Mouse (Mus musculus) induced T-regulatory cell, adult 2 months (primary cell): ENCODE measurements around the gene Aldh3b1.

Experiments used
- DNase-seq: peaks from one replicate; pipeline ENCODE4 v3.0.0-alpha.2; 2012; ENCODE audit warnings: low read depth

Aldh3b1 gene

DNA sequence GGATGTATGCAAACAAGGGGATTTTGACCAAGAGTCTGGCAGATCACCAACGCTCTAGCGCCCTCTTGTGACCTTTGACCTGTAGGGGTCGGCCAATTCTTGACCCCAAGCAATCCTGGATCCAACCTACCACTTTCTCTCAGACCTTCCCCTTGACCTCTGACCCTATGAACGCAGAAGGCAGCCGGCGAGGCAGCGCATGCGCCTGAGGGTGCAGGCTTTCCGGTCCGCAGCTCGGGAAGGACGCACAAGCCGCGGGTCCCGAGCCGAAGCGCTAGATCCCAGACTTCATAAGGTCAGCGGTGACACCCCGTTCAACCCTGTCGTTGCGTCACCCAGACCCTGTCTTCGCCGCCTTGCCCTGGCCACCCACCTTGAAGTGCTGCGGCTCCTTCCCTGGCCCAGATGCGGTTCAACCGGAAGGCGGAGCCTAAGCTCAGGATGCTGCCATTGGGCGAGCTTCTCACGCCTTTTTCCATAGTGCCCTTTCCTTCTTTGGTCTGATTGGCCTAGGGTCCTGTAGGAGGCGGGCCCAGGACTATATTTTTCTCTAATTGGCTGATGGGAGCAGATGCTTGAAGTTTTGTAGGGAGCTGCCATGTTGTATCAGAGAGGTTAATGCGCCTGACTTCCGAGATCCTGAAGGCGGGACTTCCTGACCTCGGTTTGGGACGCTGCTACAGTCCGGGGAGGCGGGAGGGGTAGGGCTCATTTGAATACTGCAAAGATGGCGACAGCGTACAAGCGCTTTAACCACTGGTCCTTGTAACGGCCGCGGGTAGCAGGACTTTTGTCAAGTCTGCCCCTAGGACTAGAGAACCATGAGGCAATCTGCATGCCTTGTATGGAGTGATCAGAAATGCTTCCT, 17.0 kb downstream of the Aldh3b1 start, which contains the start of gene Ndufs8:
Ndufs8 (minus strand) TSS at position 438 of the 868 bp plus-strand sequence.
- DNase-seq = peak; percentile 98

DNA sequence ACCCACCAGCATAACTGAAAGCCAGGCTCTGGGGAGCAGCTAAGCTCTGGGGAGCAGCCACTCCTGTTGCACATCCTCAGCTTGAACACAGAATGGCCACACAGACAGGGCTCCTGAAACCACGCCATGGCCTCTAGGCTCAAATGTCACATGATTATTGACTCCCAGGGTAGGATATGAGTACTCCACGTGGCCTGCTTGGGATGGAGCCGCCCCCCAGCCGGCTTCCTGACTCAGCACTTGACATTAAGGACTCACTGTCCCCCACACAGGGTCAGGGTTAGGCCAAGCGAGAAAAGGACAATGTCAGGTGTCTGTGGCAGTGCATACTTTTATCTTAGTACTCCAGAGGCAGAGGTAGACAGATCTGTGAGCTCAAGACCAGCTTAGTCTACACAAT, 19.4 kb downstream of the Aldh3b1 start:
- DNase-seq = no peak

DNA sequence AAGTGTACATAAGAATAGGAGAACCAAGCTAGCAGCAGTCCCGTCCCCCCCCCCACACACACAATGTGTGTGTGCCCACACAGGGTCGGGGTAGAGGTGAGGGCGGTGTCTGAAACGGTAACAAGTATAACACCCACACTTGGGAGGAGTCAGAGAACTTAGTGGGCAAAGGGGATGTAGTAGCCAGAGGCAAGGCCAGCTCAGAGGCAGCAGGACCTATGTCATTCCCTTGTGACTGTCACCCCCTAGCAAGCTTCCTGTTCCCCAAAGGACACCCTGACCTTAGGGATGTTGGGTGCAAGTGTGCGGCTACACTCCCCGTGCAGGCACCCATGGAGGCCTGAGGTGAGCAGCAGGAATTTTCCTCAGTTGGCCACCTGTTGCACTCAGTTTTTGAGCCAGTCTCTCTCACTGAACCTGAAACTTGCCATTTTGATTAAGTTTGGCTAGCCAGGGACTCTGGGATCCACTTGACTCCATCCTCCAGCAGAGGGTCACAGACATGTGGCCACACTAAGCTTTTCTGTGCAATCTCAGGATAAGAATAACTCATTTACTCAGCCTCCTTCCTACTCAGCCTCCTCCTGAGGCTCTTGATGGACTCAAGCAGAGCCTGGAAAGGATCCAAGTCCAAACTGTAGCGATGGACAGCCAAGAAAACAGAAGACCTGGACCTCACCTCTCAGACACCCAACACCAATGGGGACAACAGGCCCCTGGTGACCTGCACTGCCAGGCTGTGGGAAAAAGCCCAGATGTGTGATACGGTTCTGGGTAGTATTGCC, 21.5 kb downstream of the Aldh3b1 start:
- peak; percentile 12 for DNase-seq

DNA sequence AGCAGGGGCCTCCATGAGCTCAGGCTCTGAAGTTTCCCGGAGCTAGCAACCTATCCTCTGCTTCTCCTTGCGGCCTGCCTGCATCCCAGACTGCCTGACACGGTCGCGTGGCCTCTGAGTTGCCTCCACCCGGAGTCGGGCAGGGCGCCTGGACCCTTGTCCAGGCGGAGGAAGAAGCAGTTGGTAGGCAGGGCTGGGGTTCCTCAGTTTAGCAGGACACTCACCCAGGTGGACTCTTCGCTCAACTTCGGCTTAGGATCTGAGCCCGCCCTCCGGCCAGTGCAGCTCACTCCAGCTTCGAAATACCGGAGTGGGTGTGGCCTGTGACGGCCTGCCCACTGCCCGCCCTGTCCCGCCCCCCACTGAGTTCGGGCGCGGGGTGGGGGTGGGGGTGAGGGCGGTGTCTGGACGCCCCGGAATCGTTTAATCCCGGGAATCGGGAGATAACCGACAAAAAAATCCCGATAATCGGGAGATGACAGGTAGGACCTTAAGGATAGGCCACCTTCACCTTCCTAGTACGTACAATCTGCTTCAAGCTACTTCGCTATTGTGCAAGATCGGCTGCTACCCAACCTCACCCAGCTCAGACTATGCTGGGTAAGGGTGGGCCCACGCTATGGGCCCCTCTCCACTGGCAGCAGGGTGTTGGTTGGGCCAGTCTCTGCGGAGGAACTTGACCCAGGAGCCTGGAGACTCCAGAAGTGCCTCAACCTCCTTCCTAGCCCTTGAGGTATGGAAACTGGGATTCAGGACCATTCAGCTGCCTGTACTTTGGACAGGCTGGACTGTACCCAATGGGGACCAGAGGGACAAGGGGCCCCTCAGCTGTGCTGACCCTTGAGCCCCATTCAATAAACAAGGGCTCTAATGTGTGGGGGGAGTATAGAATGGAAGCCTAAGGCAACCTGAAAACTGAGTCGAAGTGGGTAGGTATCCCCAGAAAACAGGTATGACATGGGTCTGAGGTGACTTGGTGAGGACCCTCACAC, 22.5 kb downstream of the Aldh3b1 start, which contains the start of gene Tcirg1:
Tcirg1 (minus strand) TSS at position 339 of the 992 bp plus-strand sequence.
- peak; percentile 85 for DNase-seq

DNA sequence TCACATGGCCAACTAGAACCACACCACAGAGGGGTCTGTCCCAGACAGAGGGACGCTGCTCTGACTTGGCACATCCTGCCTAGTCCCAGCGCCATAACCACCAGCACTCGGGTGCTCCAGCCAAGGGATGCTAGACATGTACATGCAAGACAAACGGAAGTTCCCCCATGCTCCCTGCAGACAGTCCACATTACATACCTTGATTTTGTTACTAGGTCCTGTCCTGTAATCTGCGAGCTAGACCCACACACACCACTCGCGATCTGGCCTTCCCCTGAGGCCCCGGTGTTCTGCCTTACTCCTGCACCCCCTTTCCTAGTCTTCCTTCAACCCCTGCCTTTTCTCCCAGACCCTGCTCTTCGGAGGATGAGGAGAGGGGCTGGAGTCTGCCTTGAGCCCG, 23.3 kb downstream of the Aldh3b1 start:
- DNase-seq = peak; percentile 58

DNA sequence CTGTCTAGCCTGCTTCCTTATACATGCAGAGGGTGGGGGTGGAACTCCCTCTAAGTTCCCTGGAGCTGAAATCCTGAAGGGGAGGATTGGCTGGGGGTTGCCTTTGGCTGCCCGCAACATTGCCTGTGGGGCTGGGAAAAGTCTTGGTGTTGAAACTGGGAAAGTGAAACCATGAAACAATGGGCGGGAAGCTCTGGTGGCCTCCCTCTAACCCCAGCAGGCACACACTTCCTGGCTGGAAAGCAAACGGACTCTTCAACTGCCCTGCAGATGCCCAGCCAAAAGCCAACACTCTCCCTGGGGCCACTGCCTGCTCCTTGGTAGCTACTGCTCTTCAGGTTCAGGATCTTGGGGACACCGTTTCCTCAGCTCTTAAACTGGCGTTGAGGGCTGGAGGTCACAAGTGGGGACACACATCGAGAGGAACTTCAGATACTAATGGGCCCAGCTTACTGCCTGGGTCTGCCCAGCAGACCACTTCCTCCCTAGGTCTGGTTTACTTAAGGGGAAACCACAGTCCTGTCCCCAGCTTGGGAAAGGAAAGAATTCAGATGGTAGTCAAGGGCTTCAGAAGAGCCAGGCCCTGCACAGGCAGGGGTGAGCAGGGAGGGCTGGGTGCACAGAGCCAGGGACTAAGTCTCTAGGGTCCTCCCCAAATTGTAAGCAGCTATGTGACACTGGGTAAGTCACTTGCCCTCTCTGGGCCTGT, 24.2 kb downstream of the Aldh3b1 start:
- peak; percentile 52 for DNase-seq

DNA sequence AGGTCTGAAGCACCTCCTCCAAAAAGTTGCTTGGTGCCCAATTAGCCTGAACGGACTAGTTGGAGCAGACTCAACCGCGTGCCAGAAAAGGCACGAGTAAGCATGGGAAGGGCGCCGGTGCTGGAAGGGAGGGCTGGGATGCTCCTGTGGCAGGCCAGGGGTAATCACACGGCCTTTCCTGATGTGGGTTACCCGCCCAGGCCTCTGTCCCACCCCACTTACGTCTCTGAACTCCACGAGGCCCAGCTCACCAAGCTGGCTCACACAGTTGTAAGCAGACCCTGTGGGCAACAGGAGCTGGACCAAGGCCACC, 25.3 kb downstream of the Aldh3b1 start:
- no peak for DNase-seq

DNA sequence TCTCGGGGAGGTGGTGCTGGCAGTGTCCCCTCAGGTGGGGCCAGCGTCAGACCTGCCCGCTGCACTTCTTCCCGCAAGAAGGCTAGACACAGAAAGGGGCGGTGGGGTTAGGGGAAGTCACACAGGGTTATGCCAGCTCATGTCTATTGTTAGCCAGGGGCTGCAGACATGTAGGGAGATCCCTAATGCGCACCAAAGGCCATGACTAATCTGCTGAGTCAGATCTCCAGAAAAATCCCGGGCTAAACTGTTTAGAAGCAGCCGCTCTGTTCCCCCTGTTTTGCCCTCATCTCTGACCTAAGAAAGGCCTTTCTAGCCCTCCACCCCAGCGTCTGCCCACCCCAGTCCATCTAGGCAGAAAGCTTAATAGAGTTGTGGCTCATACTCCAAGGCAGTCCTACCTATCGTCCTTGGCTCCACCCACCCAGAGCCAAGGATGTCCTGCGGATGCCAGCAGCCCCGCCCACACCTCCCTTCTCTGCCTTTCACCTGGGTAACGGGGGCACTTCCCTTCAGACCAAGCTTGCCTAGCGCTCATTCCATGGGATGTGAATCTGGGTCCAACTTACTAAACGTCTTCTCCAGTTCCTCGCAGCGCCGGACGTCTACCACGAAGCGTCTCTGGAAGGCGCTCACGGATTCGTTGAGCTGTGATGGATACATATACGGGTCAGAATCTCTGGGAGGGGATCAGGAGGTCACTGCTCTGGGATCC, 25.8 kb downstream of the Aldh3b1 start:
- no peak for DNase-seq

DNA sequence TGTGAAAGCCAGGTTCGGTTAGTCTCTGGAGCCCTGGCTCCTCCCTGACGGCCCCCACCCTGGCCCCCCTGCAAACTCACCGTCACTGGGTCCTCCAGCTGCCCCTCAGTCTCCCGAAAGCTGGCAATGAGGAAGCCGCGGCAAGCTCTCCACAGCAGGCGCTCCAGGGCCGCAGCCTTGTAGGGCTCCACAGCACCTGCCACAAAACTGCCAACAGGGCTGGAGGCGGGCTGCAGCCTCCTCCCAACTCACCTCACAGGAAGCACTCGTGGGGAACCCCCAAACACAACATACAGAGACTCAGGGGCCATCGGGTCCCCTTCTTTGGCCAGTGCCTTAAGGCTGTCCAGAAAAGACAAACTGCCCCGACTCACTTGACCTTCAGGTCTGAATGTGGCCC, 26.6 kb downstream of the Aldh3b1 start:
- DNase-seq = no peak

DNA sequence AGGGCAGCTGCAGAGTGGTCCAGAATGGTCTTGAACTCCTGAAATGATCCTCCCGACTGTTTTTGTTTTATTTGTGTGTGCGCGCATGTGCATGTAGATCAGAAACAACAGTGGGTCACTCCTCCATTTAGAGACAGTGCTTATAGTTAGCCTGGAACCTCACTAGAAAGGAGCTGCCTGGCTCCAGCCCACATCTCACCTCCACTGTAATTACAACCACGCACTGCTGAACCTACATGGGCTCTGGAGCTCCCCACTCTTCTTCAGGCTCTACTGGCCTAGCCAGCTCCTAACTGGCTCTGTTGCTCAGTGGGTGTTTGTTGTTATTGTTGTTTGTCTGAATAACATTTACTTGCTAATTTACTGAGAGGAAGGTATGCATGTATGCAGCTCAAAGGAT, 30.0 kb downstream of the Aldh3b1 start:
- no peak for DNase-seq

DNA sequence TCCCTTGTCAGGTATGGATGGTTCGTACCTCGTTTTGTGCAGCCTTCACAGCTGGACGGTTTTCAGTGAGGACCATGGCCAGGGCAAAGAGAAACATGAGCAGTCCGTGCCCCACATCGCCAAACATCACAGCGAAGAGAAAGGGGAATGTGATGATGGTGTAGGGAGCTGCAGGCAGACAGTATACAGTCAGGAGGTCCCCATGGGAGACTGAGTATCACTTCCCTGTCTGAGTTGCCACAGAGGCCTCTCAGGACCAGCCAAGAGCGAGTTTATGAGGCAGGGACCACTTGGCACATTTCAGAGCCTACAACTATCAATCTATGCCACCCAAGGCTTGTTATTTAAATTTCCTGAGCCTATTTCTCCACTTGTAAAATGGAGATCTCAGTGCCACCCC, 30.7 kb downstream of the Aldh3b1 start:
- DNase-seq = no peak

DNA sequence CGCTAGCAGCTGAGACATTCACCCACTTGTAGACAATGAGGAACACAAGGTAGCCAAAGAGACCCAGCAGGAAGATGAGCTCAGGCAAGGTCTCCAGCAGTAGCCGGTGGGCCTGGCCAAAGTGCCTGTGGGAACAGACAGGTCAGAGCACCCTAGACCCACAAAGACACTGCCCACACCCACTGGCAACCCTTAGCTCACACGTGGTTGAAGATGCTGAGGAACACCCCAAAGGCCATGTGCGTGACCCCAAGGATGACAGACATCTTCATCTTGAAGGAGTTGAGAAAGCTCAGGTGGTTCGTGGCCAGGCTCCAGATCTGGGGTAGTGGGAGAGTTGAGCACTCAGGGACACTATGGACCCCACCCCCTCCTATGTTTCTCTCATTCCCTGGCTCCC, 32.1 kb downstream of the Aldh3b1 start:
- DNase-seq = no peak

DNA sequence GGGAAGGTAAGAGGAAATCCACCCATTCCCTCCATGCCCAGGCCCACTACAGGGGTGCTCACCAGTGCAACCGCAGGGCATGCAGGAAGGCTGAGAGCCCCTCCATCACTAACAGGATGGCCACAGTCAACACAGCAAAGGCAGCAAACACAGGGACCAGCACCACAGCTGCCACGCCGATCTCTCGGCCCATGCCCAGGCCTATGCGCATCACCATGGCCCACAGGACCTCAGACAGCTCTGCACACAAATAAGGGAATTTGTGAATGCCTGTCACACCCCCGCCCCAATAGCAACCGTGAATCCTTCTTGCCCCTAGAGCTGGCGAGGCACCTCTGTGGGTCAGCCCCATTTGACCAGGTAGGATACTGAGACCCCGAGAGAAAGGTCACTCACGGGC, 33.4 kb downstream of the Aldh3b1 start:
- no peak for DNase-seq

DNA sequence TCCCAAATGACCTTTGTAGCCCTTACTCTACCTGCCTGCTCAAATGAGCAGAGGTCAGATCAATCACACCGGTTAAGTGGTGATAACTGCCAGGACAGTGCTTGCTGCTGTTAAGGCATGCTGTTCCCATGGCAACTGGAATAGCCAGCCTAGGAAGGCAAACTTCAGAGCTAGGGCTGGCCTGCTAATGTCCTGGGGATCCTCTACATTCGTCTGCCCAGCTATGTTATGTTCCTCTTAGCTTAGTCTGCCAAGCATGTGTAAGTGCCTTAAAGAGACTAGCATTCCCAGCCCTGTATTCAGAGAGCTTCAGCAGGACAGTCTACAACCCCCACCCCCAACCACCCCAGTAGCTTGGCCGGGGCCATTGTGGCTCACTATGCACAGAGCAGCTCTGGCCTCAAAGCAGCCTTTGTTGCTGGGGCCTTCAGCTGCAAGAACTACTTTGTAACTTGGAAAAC, 34.4 kb downstream of the Aldh3b1 start:
- DNase-seq = no peak

DNA sequence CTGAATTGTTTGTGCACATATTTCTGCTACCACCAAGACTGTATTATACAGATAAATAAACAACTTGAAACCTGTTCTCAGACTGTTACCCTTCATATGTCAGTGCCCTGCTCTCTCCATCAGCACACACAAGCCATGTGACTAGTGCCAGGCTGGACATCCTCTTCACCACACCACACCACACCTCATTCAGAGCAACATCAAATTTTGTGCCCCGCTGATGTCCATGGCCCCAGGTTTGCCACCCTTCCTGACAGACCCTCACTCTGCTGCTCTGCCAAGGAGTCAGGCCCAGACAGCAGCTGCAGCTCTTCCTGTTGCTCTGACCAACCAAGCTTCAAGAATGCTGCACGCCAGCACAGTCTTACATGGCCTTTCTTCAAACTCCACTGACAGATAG, 35.3 kb downstream of the Aldh3b1 start:
- no peak for DNase-seq

DNA sequence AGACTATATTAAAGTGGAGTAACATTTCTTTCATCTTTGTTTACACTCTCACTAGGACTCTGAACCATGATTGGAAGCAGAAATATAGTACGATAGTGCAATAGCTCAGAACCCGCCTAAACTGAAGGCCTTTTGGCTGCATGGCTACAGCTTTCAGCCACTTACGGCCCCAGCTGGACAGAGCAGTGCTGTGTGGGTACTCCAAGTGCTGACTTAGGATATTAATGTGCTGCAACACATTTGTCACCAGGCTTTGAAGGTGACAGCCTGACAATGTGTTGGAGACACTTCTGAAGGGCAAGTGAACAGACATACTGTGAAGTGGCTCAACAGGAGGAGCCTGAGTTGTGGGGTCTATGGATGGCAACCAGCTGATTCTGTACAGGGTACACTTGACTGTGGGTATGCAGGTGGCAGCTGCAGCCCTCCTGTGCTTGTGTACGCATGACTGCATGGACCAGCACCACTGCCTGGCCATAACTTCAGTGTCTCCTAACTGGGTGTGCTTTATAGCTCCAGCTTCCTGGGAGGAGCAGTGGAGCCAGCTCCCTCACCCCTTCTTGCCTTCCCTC, 36.0 kb downstream of the Aldh3b1 start:
- DNase-seq = no peak

DNA sequence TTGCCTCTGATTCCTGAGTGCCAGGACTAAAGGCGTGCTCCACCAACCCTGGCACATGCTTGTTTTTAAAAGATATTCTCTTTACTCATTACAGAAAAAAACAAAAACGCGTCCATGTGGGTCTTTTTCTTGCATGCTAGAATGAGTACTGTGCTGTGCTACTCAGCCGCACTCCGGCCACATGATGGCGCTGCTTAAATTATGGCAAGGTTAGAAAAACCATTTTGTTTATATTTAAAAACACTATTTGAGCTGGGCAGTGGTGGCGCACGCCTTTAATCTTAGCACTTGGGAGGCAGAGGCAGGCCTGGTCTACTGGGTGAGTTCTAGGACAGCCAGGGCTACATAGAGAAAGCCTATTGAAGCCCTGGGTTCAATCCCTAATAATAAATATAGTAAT, 39.4 kb downstream of the Aldh3b1 start:
- peak; percentile 65 for DNase-seq

DNA sequence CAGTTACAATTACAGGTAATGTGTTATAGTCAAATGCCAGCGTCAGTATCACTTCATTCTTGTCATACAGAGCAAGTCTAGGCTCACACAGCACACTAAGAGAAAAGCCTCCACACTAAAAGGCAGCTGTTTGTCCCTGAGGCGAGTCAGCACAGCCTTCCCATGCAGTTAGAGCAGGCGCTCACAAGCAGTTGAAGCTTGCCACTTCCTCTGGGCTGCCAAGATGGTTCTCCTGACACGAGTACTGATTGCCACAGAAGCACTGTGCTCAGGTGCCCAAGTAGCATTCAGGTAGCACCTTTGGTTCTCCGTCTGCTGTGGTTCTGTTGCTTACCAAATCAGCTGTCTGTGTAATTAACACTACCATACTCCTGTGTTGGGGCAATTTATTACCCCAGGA, 40.5 kb downstream of the Aldh3b1 start:
- DNase-seq = no peak

DNA sequence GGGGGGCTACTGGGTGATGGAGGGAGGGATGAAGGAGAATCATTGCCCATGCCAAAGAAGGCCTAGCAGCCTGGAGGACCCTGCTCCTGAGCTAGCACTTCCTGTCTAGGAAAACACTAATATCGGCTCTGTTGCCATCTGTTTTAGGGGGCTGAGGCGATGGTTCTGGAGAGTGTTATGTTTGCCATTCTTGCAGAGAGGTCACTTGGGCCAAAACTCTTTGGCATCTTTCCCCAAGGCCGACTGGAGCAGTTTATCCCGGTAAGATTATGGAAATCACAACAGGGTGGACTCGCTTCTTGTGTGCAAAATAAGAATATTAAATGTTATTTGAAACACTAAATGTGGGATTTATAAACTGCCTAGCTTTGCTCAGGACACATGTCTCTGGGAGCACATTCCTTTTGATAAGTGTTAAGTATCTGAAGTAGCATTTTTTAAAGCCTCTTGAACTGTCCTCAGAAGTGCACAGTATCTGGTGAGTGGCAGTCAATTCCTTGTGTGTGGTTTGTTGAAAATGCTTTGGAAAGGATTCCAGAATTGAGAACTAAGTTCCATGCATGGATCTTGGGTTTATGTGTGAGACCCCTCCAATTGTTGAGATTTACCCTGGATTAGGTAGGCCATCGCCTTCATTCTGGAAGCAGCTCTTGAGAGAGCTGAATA, 45.1 kb downstream of the Aldh3b1 start:
- DNase-seq = no peak

DNA sequence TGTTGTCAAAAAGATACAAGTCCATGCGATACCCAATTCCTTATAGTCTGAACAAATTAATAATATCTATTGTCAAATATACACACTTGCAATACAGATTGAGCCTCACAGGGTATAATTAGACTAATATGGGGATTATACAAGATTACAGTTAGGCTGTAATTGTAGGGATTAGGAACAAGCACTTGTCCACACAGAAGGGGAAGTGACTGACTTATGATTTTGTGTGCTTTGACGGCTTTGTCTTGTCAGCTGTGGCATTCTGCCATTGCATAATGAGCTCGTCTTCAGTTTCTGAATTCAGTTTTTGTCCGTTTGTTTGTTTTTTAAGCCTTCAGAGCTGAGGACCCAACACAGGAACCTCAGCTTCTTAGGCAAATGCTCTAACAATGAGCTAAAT, 47.4 kb downstream of the Aldh3b1 start:
- DNase-seq = no peak
